Mouse (Mus musculus) liver, embryonic 15.5 days (tissue): Measurements from ENCODE around the gene Slc13a1. TPM values are rescaled to one million over a fixed set of nuclear protein-coding genes. Genes with fewer than 3 reads are reported as not detected.
"Not testable (repeated sequence)": the region's sequence is repeated elsewhere in the genome, so short reads cannot be mapped to it uniquely, and the experiment has no call there.

Source experiments
- ATAC-seq: fragments of 200-750 bp; cut with Nextera tagmentation; 2 replicates; pipeline ENCODE4 v1.8.0; 2017; ENCODE audit warnings: moderate number of reproducible peaks, mild to moderate bottlenecking, moderate library complexity; ENCODE audit not compliant: insufficient read depth
- H3K27ac ChIP-seq: fragments of 300-500 bp; sonication (generic); replicated peaks from 2 replicates; pipeline ENCODE4 v1.5.1; 2015; ENCODE audit warnings: mild to moderate bottlenecking, inconsistent platforms
- H3K27me3 ChIP-seq: fragments of 300-500 bp; sonication (generic); 2 replicates; pipeline ENCODE4 v1.6.1; 2015; ENCODE audit warnings: mild to moderate bottlenecking, inconsistent platforms
- H3K36me3 ChIP-seq: fragments of 300-500 bp; sonication (generic); replicated peaks from 2 replicates; pipeline ENCODE4 v1.6.1; 2015; ENCODE audit warnings: moderate library complexity, mild to moderate bottlenecking, inconsistent platforms
- H3K4me1 ChIP-seq: fragments of 300-500 bp; sonication (generic); replicated peaks from 2 replicates; pipeline ENCODE4 v1.6.1; 2015; ENCODE audit warnings: inconsistent platforms
- H3K4me2 ChIP-seq: fragments of 300-500 bp; sonication (generic); 2 replicates; pipeline ENCODE4 v1.6.1; 2015; ENCODE audit warnings: moderate library complexity, mild to moderate bottlenecking, inconsistent platforms
- H3K4me3 ChIP-seq: fragments of 300-500 bp; sonication (generic); replicated peaks from 2 replicates; pipeline ENCODE4 v1.5.1; 2015; ENCODE audit warnings: mild to moderate bottlenecking, inconsistent platforms
- H3K9ac ChIP-seq: fragments of 300-500 bp; sonication (generic); 2 replicates; pipeline ENCODE4 v1.6.1; 2015; ENCODE audit warnings: moderate library complexity, mild to moderate bottlenecking, inconsistent platforms
- H3K9me3 ChIP-seq: fragments of 300-500 bp; sonication (generic); replicated peaks from 2 replicates; pipeline ENCODE4 v1.6.1; 2016; ENCODE audit warnings: inconsistent platforms
- WGBS: fragments of 180-500 bp; shearing (Covaris S2); methylation state at CpG from one replicate; pipeline ENCODE4 v1.1.7; 2015; ENCODE audit warnings: mixed read lengths; ENCODE audit not compliant: insufficient replicate concordance; 5-methylcytosine and 5-hydroxymethylcytosine counted together
- polyA plus RNA-seq: library from polyadenylated mRNA; unstranded; fragments of >200 nt; fragmentation: Nextera tagmentation; extraction: Ambion mirVana; gene quantifications from 2 replicates; pipeline ENCODE4 v1.2.1, GENCODE M21; 2015

Slc13a1 gene
- polyA plus RNA-seq = 0.03 TPM in 1 of 2 replicates, not detected in the other

- Histone ChIP-seq H3K4me3 (no peak within 1 kb of the TSS), H3K27me3 (no peaks in the 10 kb centered on the region), H3K4me2 (no peak within 1 kb of the TSS), H3K9ac (no peak within 1 kb of the TSS), H3K4me1 (no peaks in the 10 kb centered on the region), H3K27ac (no peak within 1 kb of the TSS), H3K36me3 (no peaks in the 10 kb centered on the region), H3K9me3 (no peaks in the 10 kb centered on the region)
- 64% methylated on average over 5 of the region's 5 CpGs for WGBS
- ATAC-seq = no peak
These were observed at the start of gene Slc13a1 for GRCm38 (mm10) chr6:24167734-24168327. Gene Slc13a1, minus strand, starts transcription at chr6:24168092.

DNA sequence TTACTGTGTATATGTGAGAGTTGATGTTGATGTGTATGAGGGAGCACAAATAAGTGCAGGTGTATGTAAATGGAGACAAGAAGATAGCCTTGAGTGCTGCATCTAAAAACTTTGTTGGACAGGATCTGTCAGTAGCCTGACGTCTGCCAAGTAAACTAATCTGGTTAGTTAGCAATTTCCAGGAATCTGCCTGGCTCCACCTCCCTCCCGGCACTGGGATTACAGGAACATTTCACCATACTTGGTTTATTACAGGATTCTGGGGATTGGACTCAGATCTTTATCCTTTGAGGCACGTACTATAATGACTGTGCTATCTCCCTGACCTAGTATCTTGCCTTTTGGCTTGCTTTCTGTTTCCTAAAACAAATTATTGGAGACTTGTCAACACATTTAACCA lies 40.0 kb upstream of the Slc13a1 start:
- H3K4me3 ChIP-seq = no peak overlapping the region
- no peaks in the 10 kb centered on the region for H3K9me3 ChIP-seq
- no peak overlapping the region for H3K4me2 ChIP-seq
- no peaks in the 10 kb centered on the region for H3K4me1 ChIP-seq
- no peaks in the 10 kb centered on the region for H3K36me3 ChIP-seq
- no peak overlapping the region for H3K27ac ChIP-seq
- no peaks in the 10 kb centered on the region for H3K27me3 ChIP-seq
- no peak overlapping the region for H3K9ac ChIP-seq
- ATAC-seq = no peak
- 52% methylated on average over 3 of the region's 3 CpGs for WGBS

GRCm38 (mm10) chr6:24202226-24202625 lies 34.3 kb upstream of the Slc13a1 start:
- Histone ChIP-seq H3K27me3 (no peaks in the 10 kb centered on the region), H3K4me1 (no peaks in the 10 kb centered on the region), H3K4me3 (no peak overlapping the region), H3K9ac (no peak overlapping the region), H3K4me2 (no peak overlapping the region), H3K27ac (no peak overlapping the region), H3K9me3 (no peaks in the 10 kb centered on the region), H3K36me3 (no peaks in the 10 kb centered on the region)
- ATAC-seq = no peak
- 63% methylated on average over 6 of the region's 6 CpGs for WGBS

GRCm38 (mm10) chr6:24200644-24201484 lies 33.0 kb upstream of the Slc13a1 start:
- H3K27ac ChIP-seq = no peak overlapping the region
- no peaks in the 10 kb centered on the region for H3K4me1 ChIP-seq
- 63% methylated on average over 12 of the region's 12 CpGs for WGBS
- H3K9ac ChIP-seq = no peak overlapping the region
- no peaks in the 10 kb centered on the region for H3K36me3 ChIP-seq
- ATAC-seq = no peak
- H3K9me3 ChIP-seq = no peaks in the 10 kb centered on the region
- no peaks in the 10 kb centered on the region for H3K27me3 ChIP-seq
- H3K4me3 ChIP-seq = no peak overlapping the region
- H3K4me2 ChIP-seq = no peak overlapping the region

DNA sequence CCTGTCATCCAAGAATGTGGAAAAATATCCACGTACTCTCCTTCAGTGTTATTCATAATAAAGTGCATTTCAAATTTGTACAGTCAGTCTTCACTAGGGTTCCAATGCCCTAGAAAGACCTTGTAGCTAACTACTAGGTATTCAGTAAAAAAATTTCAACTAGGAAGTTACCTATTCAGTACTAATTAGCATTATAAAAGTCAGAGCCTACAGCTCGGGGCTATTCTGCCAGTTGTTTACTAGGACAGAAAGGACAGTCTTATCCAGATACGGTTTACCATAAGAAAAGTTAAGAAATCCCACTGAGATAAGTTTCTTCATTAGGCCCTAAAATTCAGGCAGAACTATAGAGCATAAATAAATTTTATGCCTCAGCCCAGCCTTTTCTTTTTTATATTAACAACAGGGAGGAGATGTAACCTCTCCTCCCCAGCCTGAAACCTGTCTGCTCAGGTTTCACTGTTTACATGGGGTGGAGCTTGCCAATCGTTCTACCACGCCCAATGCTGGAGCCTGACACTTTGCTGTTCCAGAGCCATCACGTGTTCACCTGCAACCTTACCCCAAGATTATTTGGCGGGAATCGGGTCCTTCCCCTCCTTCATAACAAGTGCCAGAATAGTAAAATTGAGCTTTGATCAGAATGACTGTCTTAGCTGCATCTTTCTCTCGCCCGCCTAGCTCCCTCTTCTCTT lies 29.8 kb upstream of the Slc13a1 start:
- H3K36me3 ChIP-seq, H3K9me3 ChIP-seq, H3K4me2 ChIP-seq, H3K4me3 ChIP-seq, H3K4me1 ChIP-seq, H3K27me3 ChIP-seq, ATAC-seq, H3K9ac ChIP-seq, H3K27ac ChIP-seq: not testable (repeated sequence)
- 67% methylated on average over 10 of the region's 10 CpGs for WGBS

DNA sequence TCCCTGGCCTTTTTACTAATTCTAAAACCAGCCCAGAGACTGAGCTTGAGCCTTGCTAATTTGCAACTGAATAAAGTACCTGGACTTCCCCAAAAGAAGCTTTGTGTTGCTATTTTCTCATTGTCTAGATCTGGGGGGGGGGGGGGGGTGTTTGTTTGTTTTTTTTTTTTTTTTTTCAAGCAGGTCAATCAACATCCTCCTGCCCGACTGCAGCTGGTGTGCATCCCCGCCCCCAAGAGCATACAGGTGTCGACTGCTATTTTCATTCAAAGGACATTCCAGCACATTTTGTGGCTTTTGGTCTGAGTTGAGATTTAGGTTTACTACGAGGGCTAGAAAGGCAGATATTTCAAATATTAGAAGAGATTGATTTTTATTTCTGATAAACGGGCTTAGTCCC lies 28.5 kb upstream of the Slc13a1 start:
- H3K9ac ChIP-seq, H3K27ac ChIP-seq, H3K4me2 ChIP-seq, H3K4me1 ChIP-seq, H3K9me3 ChIP-seq, ATAC-seq, H3K27me3 ChIP-seq, H3K4me3 ChIP-seq, H3K36me3 ChIP-seq: not testable (repeated sequence)
- WGBS = 53% methylated on average over 5 of the region's 5 CpGs

- ATAC-seq = no peak
These were observed 15.5 kb upstream of the Slc13a1 start for GRCm38 (mm10) chr6:24183439-24183838.

DNA sequence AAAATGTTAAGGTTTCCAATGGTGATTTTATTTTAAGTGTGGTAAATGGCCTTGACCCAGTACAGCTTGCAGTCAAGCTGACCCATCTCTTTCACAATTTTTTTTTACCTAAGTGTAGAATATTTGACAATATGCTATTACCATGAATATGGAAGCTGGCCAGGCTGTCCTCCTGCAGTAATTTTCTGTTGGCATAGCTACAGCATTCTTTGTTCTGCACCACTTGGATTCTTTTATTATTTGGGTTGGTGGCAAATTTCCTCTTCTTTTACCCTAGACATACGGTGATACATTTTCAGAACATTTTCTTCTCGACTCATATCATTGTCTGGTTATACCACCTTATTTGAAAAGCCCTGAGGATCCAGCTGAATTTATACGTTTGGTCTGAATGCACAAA lies 7.5 kb upstream of the Slc13a1 start:
- Histone ChIP-seq H3K4me2 (no peak overlapping the region), H3K4me3 (no peak overlapping the region), H3K4me1 (no peaks in the 10 kb centered on the region), H3K27ac (no peak overlapping the region), H3K36me3 (no peaks in the 10 kb centered on the region), H3K9me3 (no peaks in the 10 kb centered on the region), H3K27me3 (no peaks in the 10 kb centered on the region), H3K9ac (no peak overlapping the region)
- no peak for ATAC-seq
- 45% methylated on average over 3 of the region's 3 CpGs for WGBS

More at GRCm38 (mm10) chr6:24183439-24183838, 15.5 kb upstream of the Slc13a1 start:
- H3K4me3 ChIP-seq = no peak overlapping the region
- WGBS = 68% methylated on average over 3 of the region's 3 CpGs
- no peaks in the 10 kb centered on the region for H3K27me3 ChIP-seq
- H3K4me2 ChIP-seq = no peak overlapping the region
- no peaks in the 10 kb centered on the region for H3K4me1 ChIP-seq
- H3K9ac ChIP-seq = no peak overlapping the region
- H3K36me3 ChIP-seq = no peaks in the 10 kb centered on the region
- H3K27ac ChIP-seq = no peak overlapping the region
- no peaks in the 10 kb centered on the region for H3K9me3 ChIP-seq

GRCm38 (mm10) chr6:24173951-24174350 lies 6.1 kb upstream of the Slc13a1 start:
- Histone ChIP-seq H3K27me3 (no peaks in the 10 kb centered on the region), H3K4me2 (no peak overlapping the region)

DNA sequence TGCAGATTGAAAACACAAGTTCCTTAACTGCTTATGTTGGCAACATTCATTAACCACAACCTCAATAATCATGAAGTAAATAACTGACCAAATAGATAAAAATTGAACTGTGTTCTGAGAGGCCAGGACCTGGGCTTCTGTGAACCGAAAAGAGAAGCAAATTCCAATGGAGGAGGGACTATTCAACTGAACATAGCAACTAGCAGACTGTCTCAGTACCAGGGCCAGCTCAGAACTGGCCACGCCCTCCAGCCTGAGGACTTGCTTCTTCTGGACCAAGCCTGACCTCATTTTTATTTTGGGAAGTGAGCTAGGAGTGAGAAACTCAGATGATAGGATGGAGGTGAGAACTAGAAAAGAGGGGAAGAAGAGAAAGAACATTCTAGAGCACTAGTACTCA lies 4.8 kb upstream of the Slc13a1 start:
- WGBS = 39% methylated on average over 2 of the region's 2 CpGs
- no peak overlapping the region for H3K27ac ChIP-seq
- H3K27me3 ChIP-seq = no peaks in the 10 kb centered on the region
- no peak overlapping the region for H3K9ac ChIP-seq
- H3K9me3 ChIP-seq = no peaks in the 10 kb centered on the region
- no peak for ATAC-seq
- no peaks in the 10 kb centered on the region for H3K4me1 ChIP-seq
- no peak overlapping the region for H3K4me3 ChIP-seq
- H3K4me2 ChIP-seq = no peak overlapping the region
- H3K36me3 ChIP-seq = no peaks in the 10 kb centered on the region

More at GRCm38 (mm10) chr6:24173951-24174350, 6.1 kb upstream of the Slc13a1 start:
- H3K4me3 ChIP-seq = no peak overlapping the region
- H3K4me1 ChIP-seq = no peaks in the 10 kb centered on the region
- no peak overlapping the region for H3K27ac ChIP-seq
- no peak for ATAC-seq
- H3K9me3 ChIP-seq = no peaks in the 10 kb centered on the region
- H3K9ac ChIP-seq = no peak overlapping the region
- no peaks in the 10 kb centered on the region for H3K36me3 ChIP-seq

- ATAC-seq = no peak
- Histone ChIP-seq H3K4me1 (no peaks in the 10 kb centered on the region), H3K36me3 (no peaks in the 10 kb centered on the region), H3K27ac (no peak overlapping the region), H3K9me3 (no peaks in the 10 kb centered on the region), H3K4me2 (no peak overlapping the region), H3K4me3 (no peak overlapping the region), H3K27me3 (no peaks in the 10 kb centered on the region), H3K9ac (no peak overlapping the region)
- 49% methylated on average over 6 of the region's 6 CpGs for WGBS
These were observed 1.1 kb downstream of the Slc13a1 start for GRCm38 (mm10) chr6:24166772-24167171.
